Mouse (Mus musculus) layer of hippocampus, adult 9-10 months (tissue): ENCODE results near the gene Gm3164.
"Not testable (repeated sequence)": the region's sequence is repeated elsewhere in the genome, so short reads cannot be mapped to it uniquely, and the experiment has no call there.

Experiments
- DNase-seq: peaks from one replicate; pipeline ENCODE4 v3.0.0; 2022; ENCODE audit warnings: low spot score

Gene Gm3164

GRCm38 (mm10) chr14:4414965-4415835 is at the start of gene Gm3164:
Gene Gm3164, plus strand, starts transcription at chr14:4415448.
- not testable (repeated sequence) for DNase-seq

- DNase-seq, result not testable (repeated sequence)
Observed at GRCm38 (mm10) chr14:4368991-4369390, 46.3 kb upstream of the Gm3164 start.

- not testable (repeated sequence) for DNase-seq
Observed at GRCm38 (mm10) chr14:4369691-4370090, 45.6 kb upstream of the Gm3164 start.

GRCm38 (mm10) chr14:4377871-4378270 is 37.4 kb upstream of the Gm3164 start:
- not testable (repeated sequence) for DNase-seq

- DNase-seq, result not testable (repeated sequence)
Observed at GRCm38 (mm10) chr14:4385606-4386005, 29.6 kb upstream of the Gm3164 start.

- not testable (repeated sequence) for DNase-seq
Observed at GRCm38 (mm10) chr14:4392841-4393530, 22.3 kb upstream of the Gm3164 start.

- DNase-seq, result not testable (repeated sequence)
Observed at GRCm38 (mm10) chr14:4397226-4397625, 18.0 kb upstream of the Gm3164 start, which contains the start of gene Gm3159. Gene Gm3159, plus strand, starts transcription at chr14:4397526.

- DNase-seq, result not testable (repeated sequence)
Observed at GRCm38 (mm10) chr14:4398624-4399023, 16.6 kb upstream of the Gm3164 start.

- DNase-seq, result not testable (repeated sequence)
Observed at GRCm38 (mm10) chr14:4400115-4400789, 15.0 kb upstream of the Gm3164 start.

GRCm38 (mm10) chr14:4401245-4401644 is 14.0 kb upstream of the Gm3164 start:
- DNase-seq, result not testable (repeated sequence)

GRCm38 (mm10) chr14:4403840-4404239 is 11.4 kb upstream of the Gm3164 start:
- DNase-seq, result not testable (repeated sequence)

- DNase-seq, result not testable (repeated sequence)
Observed at GRCm38 (mm10) chr14:4409939-4410338, 5.3 kb upstream of the Gm3164 start.

- DNase-seq, result not testable (repeated sequence)
Observed at GRCm38 (mm10) chr14:4430692-4431091, 15.4 kb downstream of the Gm3164 start, which contains the start of gene Gm3173. Gene Gm3173, plus strand, starts transcription at chr14:4430992.

- not testable (repeated sequence) for DNase-seq
Observed at GRCm38 (mm10) chr14:4481445-4481844, 66.2 kb downstream of the Gm3164 start, which contains the start of gene Gm3182. Gene Gm3182, plus strand, starts transcription at chr14:4481745.
